Mouse (Mus musculus) spleen, postnatal 36 days (tissue): ENCODE measurements at regions not wholly inside any gene's neighbourhood (a gene's known extent, or its start where the extent isn't known, plus 50 kb on each side); places are given as distances from the start of the nearest gene placed in this dataset.
"Not testable (repeated sequence)": the region's sequence is repeated elsewhere in the genome, so short reads cannot be mapped to it uniquely, and the experiment has no call there.

Experiments used
- DNase-seq, 2 experiments: peaks; one replicate each; pipeline ENCODE4 v3.0.0; 2022; ENCODE audit warnings: low spot score in 2 of 2, mixed read lengths in 1 of 2

DNA sequence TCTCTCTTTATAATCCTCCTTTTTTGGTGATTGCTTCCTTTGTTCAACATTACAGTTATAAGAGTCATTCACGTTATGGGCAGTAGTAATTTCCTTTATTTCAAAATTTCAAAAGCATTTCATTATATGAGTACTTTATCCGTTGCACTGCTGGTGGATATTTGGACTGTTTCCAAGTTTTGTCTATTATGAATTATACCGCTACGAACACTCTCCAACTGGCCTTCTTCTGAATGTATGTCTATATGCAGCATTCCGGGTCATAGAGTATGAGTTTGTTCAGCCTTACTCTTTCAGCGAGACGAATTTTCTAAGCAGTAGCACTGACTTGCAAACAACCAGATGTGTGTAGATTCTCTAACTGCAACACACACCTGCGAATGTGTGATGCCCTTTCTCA is 57.8 kb downstream of the Dusp6 start:
- DNase-seq: no peak

DNA sequence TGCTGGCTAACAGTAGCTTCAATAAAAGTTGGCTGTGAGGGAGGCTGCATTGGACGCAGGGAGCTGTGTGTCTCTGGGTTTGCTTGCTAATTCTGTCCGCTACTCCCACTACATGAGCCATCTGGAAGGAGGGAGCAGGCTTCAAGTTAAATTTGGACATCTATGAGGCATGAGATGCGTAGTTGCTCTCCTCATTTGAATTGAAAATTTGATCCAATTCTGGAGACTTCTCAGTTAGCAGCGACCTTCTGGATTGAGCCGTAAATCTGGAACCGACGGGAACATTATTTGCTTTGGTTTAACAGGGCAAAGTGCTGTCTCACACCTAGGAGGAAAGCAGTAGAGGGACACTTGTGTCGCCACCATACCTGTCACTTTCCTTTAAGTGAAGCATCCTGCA is 60.3 kb downstream of the Dusp6 start:
- no peak for DNase-seq

DNA sequence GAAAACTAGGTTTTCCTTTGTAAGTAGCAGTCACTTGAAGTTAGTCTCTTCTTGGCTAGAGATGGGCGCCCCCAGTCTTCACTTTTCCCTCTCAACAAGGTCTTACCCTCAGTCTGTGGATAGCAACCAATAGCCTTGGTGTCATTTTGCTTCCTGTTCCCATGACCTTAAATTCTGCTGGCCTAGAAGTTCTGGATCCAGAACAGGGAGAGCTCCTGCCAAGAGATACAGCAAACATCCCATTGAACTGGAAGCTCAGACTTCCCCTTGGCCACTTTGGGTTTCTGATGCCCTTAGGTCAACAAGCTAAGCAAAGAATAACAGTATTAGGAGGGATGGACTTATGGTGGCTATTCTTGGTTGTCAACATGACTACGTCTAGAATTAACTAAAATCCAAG is 64.5 kb downstream of the Dusp6 start:
- peak; percentile 3 for DNase-seq

DNA sequence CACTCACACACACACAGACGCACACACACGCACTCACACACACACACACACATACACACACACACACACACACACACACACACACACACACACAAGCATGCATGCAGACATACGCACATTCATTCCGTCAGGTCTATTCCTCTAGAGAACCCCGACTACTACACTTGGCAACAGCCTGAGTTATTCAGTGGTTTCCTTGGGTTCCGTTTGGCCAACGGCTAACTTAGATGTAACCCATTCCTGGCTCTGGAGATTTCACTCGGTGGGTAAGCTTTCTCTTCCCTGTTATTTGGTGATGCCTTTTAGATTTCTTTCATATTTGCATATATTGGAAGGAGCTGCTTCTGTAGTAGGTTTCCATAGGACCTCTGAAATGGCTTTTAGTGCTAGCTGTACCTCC is 65.5 kb downstream of the Dusp6 start:
- DNase-seq: no peak

DNA sequence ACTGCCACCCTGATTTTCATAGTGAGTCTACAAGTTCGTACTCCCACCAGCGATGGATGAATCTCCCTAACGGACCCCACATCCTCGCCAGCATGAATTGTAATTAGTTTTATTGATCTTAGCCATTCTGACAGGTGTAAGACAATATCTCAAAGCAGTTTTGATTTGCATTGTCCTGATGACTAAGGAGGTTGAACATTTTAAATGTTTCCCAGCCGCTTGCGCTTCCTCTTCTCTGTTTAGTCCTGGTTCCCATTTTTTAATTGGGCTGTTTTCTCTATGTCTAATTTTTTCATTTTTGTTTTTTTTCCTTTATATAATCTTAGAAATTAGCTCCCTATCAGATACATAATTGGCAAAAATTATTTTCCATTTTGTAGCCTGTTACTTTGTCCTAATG is 66.4 kb downstream of the Dusp6 start:
- no peak for DNase-seq

DNA sequence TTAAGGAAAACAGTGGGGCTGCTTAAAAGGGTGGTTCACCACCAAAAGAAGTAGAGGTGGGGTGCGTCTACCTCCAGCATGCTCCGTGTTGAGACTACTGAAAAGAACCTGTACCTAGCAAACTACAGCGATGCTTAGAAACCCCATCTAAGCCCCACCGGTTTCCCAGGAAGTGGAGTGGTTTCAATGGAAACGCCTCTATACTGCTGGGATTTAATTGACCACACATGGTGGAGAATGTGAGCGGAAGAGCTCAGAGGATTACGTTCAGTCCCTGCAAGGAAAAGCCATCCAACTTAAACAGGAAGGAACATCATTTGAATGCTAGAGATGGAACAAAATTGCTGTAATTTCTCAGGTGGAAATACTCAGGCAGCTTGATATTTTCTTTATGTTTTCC is 67.5 kb downstream of the Dusp6 start:
- DNase-seq: no peak

DNA sequence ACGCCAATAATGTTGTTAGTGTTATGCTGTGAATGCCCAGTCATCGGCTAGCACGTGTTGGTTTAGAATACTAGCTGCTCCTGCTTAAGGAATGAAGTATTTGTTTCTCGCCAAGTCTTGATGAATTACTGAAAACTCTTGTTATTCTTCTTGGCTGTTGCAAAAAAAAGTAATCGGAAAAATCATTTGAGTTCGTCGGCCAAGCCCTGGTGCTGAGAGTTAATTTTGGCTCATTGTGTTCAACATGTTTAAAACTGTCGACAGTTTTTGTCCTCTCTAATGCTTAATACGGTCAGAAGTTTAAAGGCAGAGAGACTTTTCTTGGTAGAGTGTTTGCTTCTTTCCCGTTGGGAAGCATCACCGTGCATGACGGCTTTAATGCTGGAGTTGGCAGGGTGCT is 68.8 kb downstream of the Dusp6 start:
- no peak for DNase-seq

DNA sequence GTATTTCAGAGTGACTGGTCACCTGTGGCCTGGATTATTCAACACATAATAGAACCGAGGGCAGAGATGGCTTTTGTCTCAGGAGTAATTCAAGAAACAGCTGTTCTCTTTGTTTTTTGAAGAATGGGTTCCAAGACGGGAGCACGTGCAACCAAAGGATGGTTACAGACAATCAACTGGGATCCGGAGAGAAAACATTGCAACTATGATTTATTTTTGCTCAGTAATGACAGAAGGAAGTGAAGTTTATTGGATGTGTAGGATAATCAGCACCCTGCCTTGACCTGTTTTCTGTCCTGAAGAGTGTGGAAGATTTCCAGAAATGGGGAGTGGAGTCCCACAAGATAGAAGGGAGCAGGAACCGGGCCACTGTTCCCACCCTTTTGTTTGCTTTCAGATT is 70.8 kb downstream of the Dusp6 start:
- no peak for DNase-seq

DNA sequence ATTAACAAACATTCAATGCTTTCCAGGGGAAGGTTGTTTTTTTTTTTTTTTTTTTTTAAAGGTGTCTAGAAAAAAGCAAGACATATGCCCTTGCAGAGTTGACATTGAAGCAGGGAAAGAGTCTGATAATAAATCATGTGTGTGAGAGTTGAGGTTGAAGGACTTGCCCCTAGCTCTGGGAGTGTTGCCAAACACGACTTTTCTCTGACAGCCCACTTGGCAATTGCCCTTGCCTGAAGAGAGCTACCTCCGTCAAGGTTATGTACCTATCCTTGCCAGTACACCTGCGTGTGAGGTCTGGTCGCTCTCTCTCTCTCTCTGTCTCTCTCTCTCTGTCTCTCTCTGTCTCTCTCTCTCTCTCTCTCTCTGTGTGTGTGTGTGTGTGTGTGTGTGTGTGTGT is 73.1 kb downstream of the Dusp6 start:
- DNase-seq: no peak

DNA sequence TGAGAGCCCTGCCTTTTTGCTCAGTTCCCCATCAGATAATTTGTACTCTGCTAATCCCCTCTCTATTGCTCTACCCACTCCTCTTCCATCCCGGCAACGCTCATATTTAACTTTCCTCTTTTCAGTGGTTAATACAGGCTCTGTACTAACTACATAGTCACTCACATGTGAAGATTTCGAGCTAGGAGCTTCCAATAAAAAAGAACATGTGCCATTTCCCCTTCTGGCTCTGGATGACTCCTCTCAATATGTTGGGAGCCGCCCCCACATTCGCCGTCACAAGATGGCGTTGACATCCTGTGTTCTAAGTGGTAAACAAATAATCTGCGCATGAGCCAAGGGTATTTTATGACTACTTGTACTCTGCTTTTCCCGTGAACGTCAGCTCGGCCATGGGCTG is 75.8 kb downstream of the Dusp6 start:
- DNase-seq: not testable (repeated sequence)

DNA sequence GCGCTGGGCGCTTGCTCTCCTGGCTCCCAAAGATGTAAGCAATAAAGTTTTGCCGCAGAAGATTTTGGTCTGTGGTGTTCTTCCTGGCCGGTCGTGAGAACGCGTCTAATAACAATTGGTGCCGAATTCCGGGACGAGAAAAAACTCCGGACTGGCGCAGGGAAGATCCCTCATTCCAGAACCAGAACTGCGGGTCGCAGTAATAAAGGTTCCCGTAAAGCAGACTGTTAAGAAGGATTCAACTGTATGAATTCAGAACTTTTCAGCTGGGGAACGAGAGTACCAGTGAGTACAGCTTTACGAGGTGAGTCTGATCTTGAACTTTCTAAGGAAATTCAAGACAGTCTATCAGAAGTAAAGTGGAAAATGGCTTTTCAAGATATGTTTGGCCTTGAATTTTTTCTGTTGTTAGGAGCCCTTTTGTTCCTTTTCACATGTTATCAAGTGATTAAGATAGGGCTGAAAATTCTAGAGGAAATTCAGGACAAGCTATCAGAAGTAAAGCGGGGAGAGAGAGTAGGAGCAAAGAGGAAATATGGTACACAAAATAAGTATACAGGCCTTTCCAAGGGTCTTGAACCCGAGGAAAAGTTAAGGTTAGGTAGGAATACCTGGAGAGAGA is 76.4 kb downstream of the Dusp6 start:
- peak; percentile 66 to 70 for DNase-seq

DNA sequence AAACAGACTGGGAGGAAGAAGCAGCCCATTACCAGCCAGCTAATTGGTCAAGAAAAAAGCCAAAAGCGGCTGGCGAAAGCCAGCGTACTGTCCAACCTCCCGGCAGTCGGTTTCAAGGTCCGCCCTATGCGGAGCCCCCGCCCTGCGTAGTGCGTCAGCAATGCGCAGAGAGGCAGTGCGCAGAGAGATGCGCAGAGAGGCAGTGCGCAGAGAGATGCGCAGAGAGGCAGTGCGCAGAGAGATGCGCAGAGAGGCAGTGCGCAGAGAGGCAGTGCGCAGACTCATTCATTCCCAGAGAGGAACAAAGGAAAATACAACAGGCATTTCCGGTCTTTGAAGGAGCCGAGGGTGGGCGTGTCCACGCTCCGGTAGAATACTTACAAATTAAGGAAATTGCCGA is 77.0 kb downstream of the Dusp6 start:
- not testable (repeated sequence) for DNase-seq

DNA sequence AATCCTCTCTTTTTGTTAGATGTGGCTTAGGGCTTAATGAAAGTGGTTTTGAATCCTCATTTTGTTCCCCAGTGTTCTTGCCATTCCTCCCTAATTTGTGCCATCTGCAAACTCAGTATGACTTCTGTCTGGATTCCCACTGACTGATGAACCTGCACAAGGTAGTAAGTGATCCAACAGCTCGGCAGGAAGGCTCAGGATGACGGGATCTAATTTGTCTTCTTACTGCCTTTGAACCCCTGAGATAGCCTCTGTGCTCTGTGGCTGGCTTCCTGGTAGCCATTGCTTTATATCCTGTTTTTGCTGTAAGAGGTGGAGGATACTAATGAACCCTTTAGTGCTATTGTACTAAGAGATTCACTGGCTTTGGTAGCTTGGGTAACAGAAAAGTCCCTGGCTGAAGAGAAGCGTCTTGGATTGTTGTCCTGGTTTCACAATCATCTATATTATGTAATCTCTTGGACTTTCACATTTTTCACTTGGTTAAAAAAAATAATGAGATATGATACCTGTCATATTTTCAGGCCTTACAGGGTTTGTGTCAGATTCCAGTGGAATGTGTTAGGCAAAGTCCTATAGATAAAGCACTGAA is 86.2 kb downstream of the Dusp6 start:
- no peak for DNase-seq

DNA sequence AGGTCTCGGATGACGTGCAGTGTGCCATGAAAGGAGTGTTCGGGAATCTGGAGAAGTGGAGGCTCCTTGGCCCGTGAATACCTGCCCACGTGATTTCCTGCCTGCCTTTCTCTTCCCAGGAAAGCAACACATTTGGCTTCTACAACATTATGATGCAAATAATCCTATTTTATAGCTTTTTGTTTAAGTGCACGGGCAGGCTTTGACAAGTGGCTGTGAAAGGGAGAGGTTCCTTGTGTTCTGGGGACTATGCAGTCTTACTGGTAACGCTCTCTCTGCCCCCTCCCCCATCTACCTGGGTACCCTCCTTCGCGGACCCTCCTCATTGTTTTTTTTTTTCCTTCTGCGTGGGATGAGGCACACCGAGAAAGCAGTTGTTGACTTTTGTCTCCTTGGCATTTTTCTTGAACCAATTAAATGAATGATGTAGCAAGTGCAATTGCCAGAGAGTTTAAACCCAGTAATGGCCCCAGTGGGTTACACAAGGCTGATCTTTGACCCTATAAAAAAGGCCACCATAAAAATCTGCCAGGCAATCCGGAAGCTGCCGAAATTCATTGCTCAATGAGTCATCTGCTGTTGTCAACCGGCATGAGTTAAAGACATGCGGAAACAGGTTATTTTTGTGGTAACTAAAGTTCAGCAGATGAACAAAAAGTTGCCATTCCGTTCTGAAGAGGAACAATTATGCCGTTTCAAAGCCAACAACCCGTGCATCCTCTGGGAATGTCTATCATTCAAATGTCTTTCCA is 90.7 kb downstream of the Dusp6 start:
- peak; percentile 3 to 36 for DNase-seq

DNA sequence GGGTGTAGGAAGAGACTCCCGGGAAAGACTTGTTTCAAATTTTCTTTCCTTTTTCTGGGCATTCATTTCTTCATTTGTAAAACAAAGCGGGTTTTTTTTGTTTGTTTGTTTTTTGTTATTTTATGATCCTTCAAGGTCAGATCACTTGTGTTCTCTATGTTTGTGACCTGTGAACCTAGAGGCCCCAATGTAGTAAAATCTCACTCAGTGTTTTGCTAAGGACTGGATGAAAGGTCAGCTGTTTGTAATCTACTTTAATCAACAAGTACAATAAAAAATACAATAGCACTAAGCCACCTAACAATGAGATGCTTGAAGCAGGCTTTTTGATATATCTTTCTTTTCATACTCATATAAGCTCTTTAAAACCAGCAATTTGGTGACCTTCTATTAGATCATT is 91.3 kb downstream of the Dusp6 start:
- DNase-seq: no peak

DNA sequence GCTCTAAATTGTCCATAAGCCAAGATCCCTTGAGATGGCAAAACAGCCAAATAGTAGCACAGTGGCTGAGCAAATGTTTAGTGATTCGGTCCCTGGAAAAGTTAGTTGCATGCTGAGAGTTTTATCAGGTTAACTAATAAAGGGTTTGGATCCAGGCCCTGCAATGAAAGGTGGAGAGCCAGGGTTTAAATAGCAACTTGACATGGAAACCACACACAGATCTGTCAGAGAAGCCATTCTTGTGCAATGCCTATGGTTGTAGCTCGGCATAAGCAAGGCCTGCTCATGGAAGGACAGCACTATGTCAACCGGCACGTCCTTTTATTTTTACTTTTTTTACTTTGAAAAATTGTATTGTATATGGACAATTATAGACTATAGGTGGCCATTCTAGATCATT is 92.3 kb downstream of the Dusp6 start:
- no peak for DNase-seq

DNA sequence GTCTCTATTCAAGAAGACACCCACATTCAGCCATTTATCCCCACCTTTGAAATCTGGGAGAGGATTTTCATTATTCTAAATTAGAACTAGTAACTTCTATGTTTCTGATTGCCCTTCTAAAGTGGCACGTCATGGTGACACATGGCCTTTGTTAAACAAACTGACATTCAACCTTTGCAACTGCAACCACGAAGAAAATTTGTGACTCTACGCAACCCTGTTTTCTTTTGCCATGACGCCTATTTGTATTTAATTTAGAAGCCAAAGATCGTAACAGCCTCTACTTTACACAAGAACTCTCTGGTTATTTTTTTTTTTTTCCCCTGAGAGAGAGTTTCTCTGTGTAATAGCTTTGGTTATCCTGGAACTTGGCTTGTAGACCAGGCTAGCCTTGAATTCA is 93.2 kb downstream of the Dusp6 start:
- no peak for DNase-seq

DNA sequence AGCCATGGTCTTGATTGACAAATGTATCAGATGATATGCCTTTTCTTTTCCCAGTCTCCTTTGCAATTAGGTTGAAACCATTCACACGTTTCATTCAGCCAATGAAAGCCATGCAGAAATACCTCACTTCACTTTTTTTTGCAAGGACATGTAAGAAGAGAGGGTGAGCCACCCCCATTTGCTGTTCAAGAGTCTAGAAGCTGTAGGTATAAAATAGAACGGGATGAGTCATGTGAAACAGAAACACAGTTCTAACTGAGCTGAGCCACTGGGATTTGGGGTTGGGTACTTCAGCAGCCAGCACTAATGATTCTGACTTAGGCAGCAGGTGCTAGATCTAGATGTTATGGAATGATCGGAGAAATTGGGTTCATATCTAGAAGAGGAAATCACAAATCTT is 93.9 kb downstream of the Dusp6 start:
- no peak for DNase-seq

DNA sequence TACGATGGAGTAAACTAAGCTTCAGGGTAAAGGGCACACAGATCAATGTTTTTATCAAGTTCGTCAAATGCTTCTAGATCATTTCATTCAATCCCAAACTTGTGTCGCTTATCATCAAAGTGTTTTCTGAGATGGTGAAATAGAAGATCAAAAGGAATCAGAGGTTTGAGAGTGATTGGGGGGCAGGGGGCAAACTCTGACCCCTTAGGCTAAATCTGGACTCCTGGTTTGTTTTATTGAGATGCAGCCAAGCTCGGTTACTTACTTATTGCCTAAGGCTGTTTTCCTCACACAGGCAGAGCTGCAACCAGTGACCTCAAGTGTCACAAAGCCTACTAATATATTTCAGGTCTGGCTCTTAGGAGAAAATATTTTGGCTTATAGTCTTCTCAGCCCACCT is 94.3 kb downstream of the Dusp6 start:
- no peak for DNase-seq

DNA sequence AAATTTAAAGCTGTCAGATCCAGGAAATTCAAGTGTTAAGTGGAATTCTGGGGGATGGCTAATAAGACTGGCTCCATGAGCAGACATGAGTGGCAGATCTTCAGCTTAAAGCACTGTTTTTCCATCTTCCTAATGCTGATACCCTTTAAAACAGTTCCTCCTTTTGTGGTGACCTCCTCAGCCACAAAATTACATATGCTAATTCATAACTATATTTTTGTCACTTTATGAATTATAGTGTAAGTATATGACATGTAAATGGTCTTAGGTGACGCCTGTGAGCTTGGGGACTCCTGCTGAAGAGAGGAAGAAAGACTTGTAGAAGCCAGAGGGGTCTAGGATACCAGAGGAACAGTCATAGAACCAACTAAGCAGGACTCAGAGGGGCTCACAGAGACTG is 95.2 kb downstream of the Dusp6 start:
- DNase-seq: no peak

DNA sequence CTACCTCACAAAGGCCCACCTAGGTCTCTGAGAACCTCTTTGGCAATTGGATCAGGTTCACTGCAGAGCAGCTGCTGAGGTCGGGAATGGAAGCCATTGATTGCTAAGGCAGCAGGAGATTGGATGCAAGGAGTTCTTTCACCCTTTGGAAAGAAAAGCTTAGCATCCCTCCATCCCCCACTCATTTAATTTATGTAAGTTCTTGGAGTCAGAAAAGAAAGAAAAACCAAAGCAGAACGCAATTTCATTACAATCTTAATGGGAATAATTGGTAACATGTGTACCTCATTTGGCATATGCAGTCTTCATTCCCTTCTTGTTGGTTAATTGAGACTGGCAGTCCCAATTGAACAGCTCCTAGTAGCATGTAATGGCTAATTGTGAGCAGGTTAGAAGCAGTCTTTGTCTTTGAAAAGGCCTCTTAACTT is 96.4 kb downstream of the Dusp6 start:
- no peak for DNase-seq

DNA sequence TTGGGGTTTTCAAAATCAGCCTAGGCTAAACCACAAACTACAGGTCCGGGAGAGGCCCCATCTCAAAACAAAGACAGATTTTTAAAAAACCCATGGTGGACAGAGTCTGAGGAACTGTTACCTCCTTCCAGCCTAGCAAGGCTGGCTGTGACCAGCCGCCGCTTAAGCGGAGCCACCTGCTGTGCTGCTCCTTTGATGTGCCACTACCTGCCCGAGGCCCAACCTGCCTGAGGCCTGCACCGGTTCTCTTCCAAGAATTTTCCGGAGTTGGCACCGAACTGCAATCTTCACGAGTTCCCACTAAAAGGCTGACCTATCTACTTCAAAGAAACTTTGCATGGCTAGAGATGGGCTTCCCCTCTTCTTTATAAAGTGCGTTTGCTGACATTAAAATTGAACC is 97.6 kb downstream of the Dusp6 start:
- not testable (repeated sequence) for DNase-seq

DNA sequence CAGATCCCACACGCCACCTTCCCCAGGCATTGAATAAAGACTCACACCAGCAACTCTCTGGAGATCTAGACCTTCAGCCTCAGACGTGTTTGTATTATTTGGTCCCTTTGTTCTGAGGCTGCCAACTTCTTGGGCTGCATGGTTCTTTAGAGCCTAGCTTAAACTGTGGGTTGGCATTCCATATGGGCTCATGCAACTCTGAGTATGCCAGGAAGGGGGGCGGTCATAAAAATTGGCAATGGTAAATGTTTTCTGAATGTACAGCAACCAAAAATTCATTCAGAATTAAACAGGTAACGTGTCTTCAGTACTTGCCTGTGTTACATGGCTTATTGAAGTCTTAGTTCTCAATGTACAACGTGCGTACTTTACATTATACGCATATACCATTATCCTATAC is 103.1 kb downstream of the Dusp6 start:
- no peak for DNase-seq
